ENCODE assay signal across 24 mouse cellular contexts in genomic region chr1:153327063-153327462, GRCm38 (mm10). TPM values are rescaled to one million over a fixed set of nuclear protein-coding genes. Genes with fewer than 3 reads are reported as not detected.
DNase-seq lines count a peak whose midpoint lies in the region; ATAC-seq and TF ChIP-seq lines count a peak whose summit lies in the region.
"Had no signal": no experiment of that assay in that cellular context is flagged by ENCODE, and none has a peak within 500 bp of the region (broad histone marks: within the 10 kb centered on the region; RNA-seq: fewer than 3 reads in every experiment).

No protein-coding gene starts in this region.

- H3K4me1 ChIP-seq in hindbrain, embryonic 16.5 days (ENCODE audit: control insufficient read depth, insufficient read depth, low read depth, low read length) = peaks cover 22% of the 10 kb centered on the region

- 95% methylated on average over 4 of the region's 4 CpGs for WGBS in hindbrain, embryonic 16.5 days

- H3K27ac ChIP-seq in gastrocnemius, adult 2 months = 0 out of 2 replicates have a peak overlapping the region, but pooled peaks have one; percentile 16
- no peak overlapping the region for H3K27ac ChIP-seq in hindbrain, embryonic 16.5 days (ENCODE audit: low read depth, low read length)

- DNase-seq in gastrocnemius, adult 2 months = no peak
- DNase-seq in gastrocnemius, postnatal 36 days = no peak
- peak; percentile 71 for DNase-seq in heart, adult 11 months
- DNase-seq in heart, postnatal 10 days = no peak
- DNase-seq in ES-CJ7 (ENCODE audit: low read depth, low spot score) (peak; percentile 56), ZHBTc4 (ENCODE audit: low read depth, low spot score) (peak; percentile 45)
- DNase-seq: adrenal gland, adult 2 months; adrenal gland, adult 8-10 months; adrenal gland, postnatal 10 days; adrenal gland, postnatal 14 days; adrenal gland, postnatal 25 days; adrenal gland, postnatal 36 days; B cell, adult 2 months; cerebellum, adult 11 months; cerebellum, adult 11-12 months; cerebellum, adult 18-20 months; cerebellum, adult 2 months had no signal

- no peak overlapping the region; the same call in 1 of the 2 replicates for H3K4me3 ChIP-seq in gastrocnemius, adult 2 months
- H3K4me3 ChIP-seq in hindbrain, embryonic 16.5 days (ENCODE audit: low read length) = no peak overlapping the region

- intact Hi-C loops in gastrocnemius, adult 2 months (cut with DNase I) = no loop called here
- intact Hi-C loops in gastrocnemius, postnatal 36 days (cut with DNase I) = no loop called here
- intact Hi-C loops in heart, postnatal 10 days (cut with DNase I) = no loop called here

- no peaks in the 10 kb centered on the region for H3K36me3 ChIP-seq in hindbrain, embryonic 16.5 days (ENCODE audit: control insufficient read depth, insufficient read depth, low read length)

- H3K9ac ChIP-seq in hindbrain, embryonic 16.5 days (ENCODE audit: low read depth, low read length) = no peak overlapping the region

- H3K4me2 ChIP-seq in hindbrain, embryonic 16.5 days (ENCODE audit: low read length) = no peak overlapping the region

- TF ChIP-seq CTCF in gastrocnemius, adult 2 months (IDR thresholded peaks at IDR 0.05) = no peak

- no peak for ATAC-seq in megakaryocyte, adult 5-6 weeks (ENCODE audit: poor library complexity, severe bottlenecking)
- ATAC-seq in hindbrain, embryonic 16.5 days = no peak
- ATAC-seq: activated CD4-positive, CD25-positive, alpha-beta regulatory T cell, adult 4 months; CD4-positive, CD25-positive, alpha-beta regulatory T cell, adult 4 months; Patski had no signal

- no peaks in the 10 kb centered on the region for H3K27me3 ChIP-seq in hindbrain, embryonic 16.5 days (replicated peaks; ENCODE audit: control insufficient read depth, insufficient read depth, low read length)
- H3K27me3 ChIP-seq: CH12.LX, Patski had no signal

- no peaks in the 10 kb centered on the region for H3K9me3 ChIP-seq in hindbrain, embryonic 16.5 days (ENCODE audit: control insufficient read depth, low read length)
- H3K9me3 ChIP-seq: G1E had no signal

RNA-seq across cellular contexts. Expression of gene Lamc1, which starts 5.5 kb away (rescaled TPM):
- 10 to 100 TPM; 67.7 to 71.6 TPM for total RNA-seq in gastrocnemius, adult 2 months (2021)
- total RNA-seq in gastrocnemius, postnatal 36 days (2021) = 100 to 1,000 TPM in 1 of 2 experiments, 10 to 100 TPM in 1; 79.6 to 103 TPM
- 100 to 1,000 TPM; 415 to 420 TPM for total RNA-seq in heart, postnatal 10 days (2021)
- total RNA-seq in megakaryocyte, adult 5-6 weeks (2015) = 1.1 and 2.3 TPM in 2 replicates
- total RNA-seq in megakaryocyte, adult 5-6 weeks (2017) = 0.73 and 0.92 TPM in 2 replicates
- polyA plus RNA-seq in hindbrain, embryonic 16.5 days (2015; fragmentation: Nextera tagmentation; extraction: Ambion mirVana) = 15.4 and 19.1 TPM in 2 replicates

Comparison
In these comparisons a context has a peak if more than half of its experiments do, and no peak if none do; other contexts are left out.
1. DNase-seq: peak in heart, adult 11 months (single experiment), ES-CJ7 (single experiment) and ZHBTc4 (single experiment); none in gastrocnemius, adult 2 months (single experiment), gastrocnemius, postnatal 36 days (0 of 2) and heart, postnatal 10 days (0 of 2).
2. RNA of gene Lamc1, which starts 5.5 kb away (total RNA-seq): 415 to 420 TPM in heart, postnatal 10 days, 79.6 to 103 TPM in gastrocnemius, postnatal 36 days and 67.7 to 71.6 TPM in gastrocnemius, adult 2 months; 0.73 to 2.3 TPM in megakaryocyte, adult 5-6 weeks; every median in the first group is over 10 times any median in the second.